Mouse (Mus musculus): ENCODE measurements around the gene Lin28b. TPM values are rescaled to one million over a fixed set of nuclear protein-coding genes. Genes with fewer than 3 reads are reported as not detected.

Lin28b gene
- polyA plus RNA-seq, 1 experiment from 2014 or later, result 7.0 TPM

- Histone ChIP-seq H3K9ac (ENCODE audit: low read depth, low read length) (no peak overlapping the region), H3K4me3 (ENCODE audit: low read depth, low read length) (no peak overlapping the region), H3K4me1 (ENCODE audit: control insufficient read depth, insufficient read depth, low read length) (no peaks in the 10 kb centered on the region), H3K9me3 (replicated peaks; ENCODE audit: control insufficient read depth, low read length, poor library complexity, severe bottlenecking) (no peaks in the 10 kb centered on the region), H3K27ac (ENCODE audit: low read length) (no peak overlapping the region), H3K36me3 (ENCODE audit: control insufficient read depth, insufficient read depth, low read length) (no peaks in the 10 kb centered on the region), H3K4me2 (ENCODE audit: low read length) (no peak overlapping the region), H3K27me3 (ENCODE audit: control insufficient read depth, insufficient read depth, low read depth, low read length) (no peaks in the 10 kb centered on the region)
- ATAC-seq, result no peak
- 87% methylated on average over 4 of the region's 4 CpGs for WGBS
Observed at GRCm38 (mm10) chr10:45344381-45344780, 141.8 kb downstream of the Lin28b start.

GRCm38 (mm10) chr10:45339106-45339505, 147.1 kb downstream of the Lin28b start:
- no peak for ATAC-seq
- Histone ChIP-seq H3K4me3 (ENCODE audit: low read depth, low read length) (no peak overlapping the region), H3K27me3 (ENCODE audit: control insufficient read depth, insufficient read depth, low read depth, low read length) (peaks cover 9% of the 10 kb centered on the region), H3K36me3 (ENCODE audit: control insufficient read depth, insufficient read depth, low read length) (no peaks in the 10 kb centered on the region), H3K27ac (ENCODE audit: low read length) (no peak overlapping the region), H3K9ac (ENCODE audit: low read depth, low read length) (no peak overlapping the region), H3K4me1 (ENCODE audit: control insufficient read depth, insufficient read depth, low read length) (peaks cover 5% of the 10 kb centered on the region; the same call in 1 of the 2 replicates), H3K9me3 (replicated peaks; ENCODE audit: control insufficient read depth, low read length, poor library complexity, severe bottlenecking) (no peaks in the 10 kb centered on the region), H3K4me2 (ENCODE audit: low read length) (no peak overlapping the region)
- WGBS, result 81% methylated on average over 7 of the region's 7 CpGs

GRCm38 (mm10) chr10:45335434-45336422, 150.5 kb downstream of the Lin28b start, which contains the start of gene Bves:
TSS of gene Bves (plus strand) at chr10:45335772.
- Histone ChIP-seq H3K4me2 (ENCODE audit: low read length) (peak within 1 kb of the TSS; percentile 94), H3K9ac (ENCODE audit: low read depth, low read length) (peak within 1 kb of the TSS; percentile 69), H3K4me1 (ENCODE audit: control insufficient read depth, insufficient read depth, low read length) (peaks cover 5% of the 10 kb centered on the region; the same call in 1 of the 2 replicates), H3K27ac (ENCODE audit: low read length) (no peak within 1 kb of the TSS), H3K27me3 (ENCODE audit: control insufficient read depth, insufficient read depth, low read depth, low read length) (peaks cover 14% of the 10 kb centered on the region), H3K4me3 (ENCODE audit: low read depth, low read length) (peak within 1 kb of the TSS; percentile 76), H3K9me3 (replicated peaks; ENCODE audit: control insufficient read depth, low read length, poor library complexity, severe bottlenecking) (no peaks in the 10 kb centered on the region), H3K36me3 (ENCODE audit: control insufficient read depth, insufficient read depth, low read length) (no peaks in the 10 kb centered on the region)
- ATAC-seq, result peak; percentile 83
- 2% methylated on average over 109 of the region's 116 CpGs for WGBS

GRCm38 (mm10) chr10:45334925-45335324, 151.3 kb downstream of the Lin28b start:
- ATAC-seq, result peak; percentile 56
- Histone ChIP-seq H3K36me3 (ENCODE audit: control insufficient read depth, insufficient read depth, low read length) (no peaks in the 10 kb centered on the region), H3K4me2 (ENCODE audit: low read length) (peak overlapping the region; percentile 94), H3K27me3 (ENCODE audit: control insufficient read depth, insufficient read depth, low read depth, low read length) (peaks cover 14% of the 10 kb centered on the region), H3K9me3 (replicated peaks; ENCODE audit: control insufficient read depth, low read length, poor library complexity, severe bottlenecking) (no peaks in the 10 kb centered on the region), H3K4me3 (ENCODE audit: low read depth, low read length) (peak overlapping the region; percentile 76), H3K4me1 (ENCODE audit: control insufficient read depth, insufficient read depth, low read length) (peaks cover 5% of the 10 kb centered on the region; the same call in 1 of the 2 replicates), H3K27ac (ENCODE audit: low read length) (no peak overlapping the region), H3K9ac (ENCODE audit: low read depth, low read length) (no peak overlapping the region)
- 20% methylated on average over 7 of the region's 7 CpGs for WGBS

GRCm38 (mm10) chr10:45328196-45329000, 157.8 kb downstream of the Lin28b start:
- ATAC-seq, result peak; percentile 83
- WGBS, result 55% methylated on average over 7 of the region's 7 CpGs

More at GRCm38 (mm10) chr10:45328196-45329000, 157.8 kb downstream of the Lin28b start:
- H3K4me3 ChIP-seq (ENCODE audit: low read depth, low read length), result no peak overlapping the region
- no peak overlapping the region for H3K27ac ChIP-seq (ENCODE audit: low read length)
- no peaks in the 10 kb centered on the region for H3K36me3 ChIP-seq (ENCODE audit: control insufficient read depth, insufficient read depth, low read length)
- no peak overlapping the region for H3K4me2 ChIP-seq (ENCODE audit: low read length)
- no peaks in the 10 kb centered on the region; the same call in 1 of the 2 replicates for H3K4me1 ChIP-seq (ENCODE audit: control insufficient read depth, insufficient read depth, low read length)
- H3K9ac ChIP-seq (ENCODE audit: low read depth, low read length), result no peak overlapping the region
- no peaks in the 10 kb centered on the region for H3K27me3 ChIP-seq (ENCODE audit: control insufficient read depth, insufficient read depth, low read depth, low read length)
- H3K9me3 ChIP-seq (replicated peaks; ENCODE audit: control insufficient read depth, low read length, poor library complexity, severe bottlenecking), result no peaks in the 10 kb centered on the region

Other genes with a start within 250 kb of the Lin28b start
- 1.2 and 1.7 TPM in 2 replicates for gene Bves, start 150.6 kb downstream of the Lin28b start, polyA plus RNA-seq (2015; fragmentation: Nextera tagmentation; extraction: Ambion mirVana)
- 16.7 TPM in 2 replicates for gene Hace1, start 91.4 kb upstream of the Lin28b start, polyA plus RNA-seq (2015; fragmentation: Nextera tagmentation; extraction: Ambion mirVana)

All from midbrain, embryonic 16.5 days (tissue).